Mouse (Mus musculus) urinary bladder, postnatal 36 days (tissue): ENCODE measurements at regions not wholly inside any gene's neighbourhood (a gene's known extent, or its start where the extent isn't known, plus 50 kb on each side); places are given as distances from the start of the nearest gene placed in this dataset.

Experiments used
- DNase-seq, 2 experiments: peaks; one replicate each; pipeline ENCODE4 v3.0.0; 2022; ENCODE audit warnings: low spot score in 2 of 2, mixed read lengths in 1 of 2

DNA sequence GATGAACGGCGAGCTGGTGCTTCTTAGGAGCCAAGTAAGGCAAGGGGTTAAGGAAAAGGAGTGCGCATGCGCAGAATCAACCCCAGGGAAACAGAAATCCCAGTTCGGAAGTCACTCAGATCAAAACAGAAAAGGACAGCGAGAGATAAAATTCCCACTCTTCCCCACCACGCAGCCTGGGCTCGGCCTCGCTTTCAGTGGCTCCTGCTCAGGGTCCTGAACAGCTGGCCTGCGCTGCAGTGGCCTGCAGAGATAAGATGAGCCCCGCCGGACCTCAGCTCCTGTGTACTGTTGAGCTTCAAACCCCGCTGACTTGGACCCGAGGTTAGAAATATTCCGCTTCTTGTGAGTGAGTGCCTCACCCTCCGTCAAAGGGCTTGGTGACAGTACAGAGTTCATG, 428.3 kb downstream of the Matn1 start:
- DNase-seq, result no peak

DNA sequence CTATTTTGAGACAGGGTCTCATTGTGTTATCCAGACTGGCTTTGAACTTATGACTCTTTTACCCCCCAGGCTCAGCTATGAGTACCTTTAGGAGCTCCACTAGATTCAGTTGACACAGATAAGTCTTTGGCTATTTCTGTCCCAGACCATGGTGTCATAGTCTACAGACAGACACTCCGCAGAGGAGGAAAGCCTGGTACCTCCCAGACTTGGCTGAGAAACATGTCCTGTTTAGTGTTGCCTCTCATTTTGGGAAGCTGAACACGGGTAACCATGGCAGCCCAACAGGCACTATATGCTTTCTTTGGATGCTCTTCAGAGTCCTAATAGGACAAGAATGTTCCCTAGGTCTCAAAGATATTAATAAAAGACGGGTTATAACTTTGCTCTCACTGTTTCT, 429.0 kb downstream of the Matn1 start:
- DNase-seq, result no peak

DNA sequence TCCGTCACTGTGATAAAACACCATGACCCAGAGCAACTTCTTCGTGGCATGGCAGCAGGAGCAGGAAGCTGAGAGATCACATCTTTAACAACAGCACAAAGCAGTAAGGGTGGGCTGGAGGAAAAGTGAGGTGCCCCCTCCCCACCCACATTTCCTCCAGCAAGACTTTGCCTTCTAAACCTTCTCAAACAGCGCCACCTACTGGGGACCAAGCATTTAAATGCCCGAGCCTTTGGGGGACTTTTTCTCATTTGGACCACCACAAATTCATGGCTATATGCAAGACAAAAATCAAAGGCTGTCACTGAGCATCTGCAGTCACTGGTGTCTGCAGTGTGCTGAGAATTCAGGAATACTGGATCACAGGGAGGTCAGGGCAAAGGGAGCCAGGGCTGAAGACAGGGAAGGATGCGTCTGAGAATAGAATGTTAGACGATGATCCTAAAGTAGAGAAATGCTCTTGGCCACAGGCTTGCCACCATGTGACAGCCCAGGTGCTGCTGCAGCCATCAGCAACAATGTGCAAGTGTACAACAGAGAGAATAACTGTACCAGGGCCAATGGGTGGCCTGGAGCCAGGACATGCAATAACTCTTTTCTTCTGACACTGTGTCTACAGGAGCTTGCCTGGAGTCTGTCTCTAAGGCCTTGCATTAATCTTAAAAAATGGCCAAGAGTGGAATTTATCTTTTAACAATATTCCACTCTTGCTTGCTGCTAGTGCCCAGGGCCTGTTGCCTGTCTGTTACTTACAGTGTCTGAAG, 430.5 kb downstream of the Matn1 start:
- no peak for DNase-seq

DNA sequence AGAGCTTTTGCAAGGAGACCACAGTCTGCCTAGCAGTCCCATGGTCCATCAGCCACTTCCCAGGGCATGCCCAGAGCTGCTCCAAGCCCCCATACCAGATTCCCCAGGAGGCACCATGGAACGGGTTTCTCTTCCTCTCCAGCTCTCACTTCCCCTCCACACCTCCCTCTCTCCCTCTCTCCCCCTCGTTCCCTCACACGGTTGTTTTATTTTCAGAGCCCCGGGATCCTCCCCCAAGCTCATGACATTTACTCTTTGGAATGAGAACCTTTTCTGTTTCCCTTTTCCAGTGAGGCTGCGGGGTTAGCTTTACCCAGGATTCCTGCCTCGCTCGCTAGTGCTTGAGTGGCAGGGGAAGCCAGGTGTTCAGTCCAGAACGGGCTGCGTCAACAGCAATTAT, 436.9 kb downstream of the Matn1 start:
- DNase-seq, result no peak

- DNase-seq, result no peak
Measured at GRCm38 (mm10) chr4:131381529-131381928, 437.3 kb downstream of the Matn1 start.

DNA sequence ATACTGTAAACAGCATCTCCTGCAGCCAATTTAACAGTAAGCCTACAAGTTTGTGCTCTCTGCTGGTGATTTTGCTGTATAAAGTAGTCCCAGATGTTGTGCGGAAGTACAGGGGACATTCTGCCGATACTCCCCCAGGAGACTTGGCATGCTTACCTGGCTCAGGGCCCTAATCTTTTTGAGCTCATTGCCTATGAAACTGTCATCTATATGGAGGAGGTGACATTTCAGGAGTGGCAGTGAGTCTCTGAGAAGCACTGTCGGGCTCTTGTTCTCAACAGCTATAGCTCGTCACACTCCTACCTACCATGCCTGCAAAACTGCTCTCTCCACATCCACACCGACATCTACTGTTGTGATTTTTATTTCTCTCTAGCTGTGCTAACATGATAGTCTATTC, 439.7 kb downstream of the Matn1 start:
- DNase-seq, result no peak

DNA sequence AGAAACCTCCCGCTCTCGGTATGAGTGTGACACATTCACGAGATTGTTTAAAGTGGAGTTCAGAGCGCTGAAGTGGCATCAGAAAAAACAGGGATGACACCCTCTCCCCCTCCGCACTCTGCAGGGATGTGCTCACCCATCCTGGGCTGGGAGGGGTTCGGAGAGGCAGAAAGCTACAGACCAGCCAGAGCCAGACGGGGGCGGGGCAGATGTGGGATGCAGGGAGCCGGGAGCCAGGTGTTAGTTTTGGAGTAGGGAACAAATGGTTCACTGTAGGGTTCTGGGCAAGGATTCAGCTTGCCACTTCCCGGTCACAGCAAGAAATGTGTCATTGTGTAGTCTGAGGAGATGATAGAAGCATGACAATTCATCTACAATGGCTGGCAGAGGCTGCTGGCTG, 442.8 kb downstream of the Matn1 start:
- no peak for DNase-seq

- no peak for DNase-seq
Measured at GRCm38 (mm10) chr4:131391119-131391923, 446.8 kb downstream of the Ptpru start.

- no peak for DNase-seq
Measured at GRCm38 (mm10) chr4:131391924-131392297, 446.2 kb downstream of the Ptpru start.

DNA sequence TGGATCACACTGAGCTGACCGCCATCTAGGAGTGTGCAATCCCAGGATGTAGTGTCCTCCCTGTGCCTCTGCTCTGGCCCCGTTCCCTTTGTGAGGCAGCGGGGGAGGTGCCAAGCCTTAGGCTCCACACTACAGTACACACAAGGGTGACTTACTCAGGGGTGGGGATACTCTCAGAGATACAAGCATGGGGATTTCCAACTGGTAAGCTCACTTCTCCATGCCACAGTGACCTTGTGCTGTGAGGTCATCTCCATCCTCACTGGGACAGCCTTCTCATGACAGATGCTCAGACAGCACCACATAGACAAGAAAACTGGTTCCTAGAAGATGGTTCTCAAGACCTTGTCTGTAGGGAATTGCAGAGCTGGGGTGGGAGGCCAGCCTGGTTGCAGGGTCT, 445.6 kb downstream of the Ptpru start:
- no peak for DNase-seq

DNA sequence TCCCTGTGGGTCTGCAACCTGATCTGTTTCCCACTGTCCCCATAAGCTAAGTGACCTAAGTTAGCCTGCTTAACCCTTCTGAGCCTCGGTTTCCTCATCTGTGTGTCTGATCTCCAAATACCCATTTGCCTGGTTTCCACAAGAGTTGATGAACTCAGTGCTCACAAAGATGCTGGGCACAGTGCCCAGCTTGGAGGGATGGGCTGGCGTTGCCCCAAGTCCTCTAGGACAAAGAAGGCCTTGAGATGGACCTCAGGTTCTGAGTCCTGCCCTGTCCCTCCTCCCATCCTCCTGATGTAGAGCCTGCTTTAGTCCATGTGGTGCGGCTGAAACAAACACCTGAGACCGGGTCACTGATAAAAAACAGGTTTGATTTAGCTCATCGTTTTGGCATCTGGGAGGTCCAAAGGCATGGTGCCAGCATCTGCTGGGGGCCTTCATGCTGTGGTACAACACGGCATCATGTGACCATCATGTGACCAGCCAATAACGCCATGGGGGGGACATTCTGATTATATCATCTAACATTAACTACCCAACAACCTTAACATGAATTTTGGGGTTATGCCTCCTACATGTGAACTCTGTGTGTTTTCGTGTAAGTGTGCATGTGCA, 441.8 kb downstream of the Ptpru start:
- no peak for DNase-seq

- no peak for DNase-seq
Measured at GRCm38 (mm10) chr4:131397161-131397560, 440.9 kb downstream of the Ptpru start.

- peak; percentile 75 for DNase-seq
Measured at GRCm38 (mm10) chr4:131400756-131401155, 437.3 kb downstream of the Ptpru start.

DNA sequence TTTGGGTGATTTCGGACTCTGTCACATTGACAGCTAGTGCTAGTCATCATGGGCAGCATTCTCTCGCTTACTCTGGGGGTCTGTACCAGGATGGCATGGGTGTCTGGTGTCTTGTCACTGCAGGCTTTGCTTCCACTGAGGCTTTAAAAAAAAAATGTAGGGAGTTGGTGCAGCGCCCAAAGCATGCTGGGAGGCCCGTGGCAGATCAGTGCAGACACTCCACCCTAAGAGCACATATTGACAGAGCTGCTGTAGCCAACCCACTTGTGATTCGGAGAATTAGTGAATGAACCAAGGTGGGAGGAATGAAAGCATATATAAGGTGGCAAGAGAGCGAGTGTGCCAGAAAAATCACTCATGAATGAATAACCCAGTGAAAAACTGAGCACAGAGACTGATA, 436.8 kb downstream of the Ptpru start:
- no peak for DNase-seq

- DNase-seq, result no peak
Measured at GRCm38 (mm10) chr4:131405376-131406017, 432.6 kb downstream of the Ptpru start.

DNA sequence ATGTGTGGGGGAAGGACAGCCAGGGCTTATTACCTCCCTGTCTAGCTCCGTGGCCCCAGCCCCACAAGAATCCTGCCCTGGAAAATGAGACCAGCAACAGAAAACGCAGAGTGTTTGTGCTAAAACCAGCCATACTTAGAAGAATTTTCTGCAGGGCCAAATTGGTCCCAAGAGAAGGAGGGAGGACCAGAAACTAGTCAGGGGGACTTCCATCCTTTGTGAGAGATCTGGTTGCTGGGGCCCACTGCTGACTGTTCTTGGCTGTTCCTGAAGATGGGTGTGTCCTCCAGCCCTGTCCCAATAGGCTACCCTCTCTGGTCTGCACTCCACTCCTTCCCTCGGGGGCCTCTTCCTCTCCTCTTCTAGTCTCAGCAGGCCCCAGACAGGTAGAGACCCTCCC, 430.6 kb downstream of the Ptpru start:
- DNase-seq, result no peak

DNA sequence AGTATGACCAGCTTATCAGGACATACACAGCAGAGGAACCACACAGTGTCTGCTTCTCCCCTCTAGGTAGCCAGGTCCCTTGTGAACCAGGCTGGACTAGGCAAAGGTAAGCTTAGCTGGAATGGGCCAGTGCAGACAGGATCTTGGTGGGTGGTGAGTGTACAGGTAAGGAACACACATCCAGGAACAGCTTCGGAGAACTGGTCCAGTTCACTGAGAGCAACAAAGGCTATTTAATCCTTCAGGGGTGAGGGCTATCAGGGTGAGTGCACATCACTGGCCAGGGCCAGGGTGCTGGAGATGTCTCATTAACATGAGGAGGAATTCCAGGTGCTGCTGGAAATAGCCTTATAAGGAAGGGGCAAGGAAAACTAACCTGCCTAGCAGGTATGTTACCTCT, 429.4 kb downstream of the Ptpru start:
- no peak for DNase-seq

- peak in 1 of 2 experiments; percentile 20 for DNase-seq
Measured at GRCm38 (mm10) chr4:131409805-131410204, 428.3 kb downstream of the Ptpru start.

GRCm38 (mm10) chr4:131411936-131412335, 426.2 kb downstream of the Ptpru start:
- DNase-seq, result no peak

- DNase-seq, result peak in 1 of 2 experiments; percentile 17
Measured at GRCm38 (mm10) chr4:131413380-131413779, 424.7 kb downstream of the Ptpru start.

GRCm38 (mm10) chr4:131415453-131415852, 422.6 kb downstream of the Ptpru start:
- no peak for DNase-seq

DNA sequence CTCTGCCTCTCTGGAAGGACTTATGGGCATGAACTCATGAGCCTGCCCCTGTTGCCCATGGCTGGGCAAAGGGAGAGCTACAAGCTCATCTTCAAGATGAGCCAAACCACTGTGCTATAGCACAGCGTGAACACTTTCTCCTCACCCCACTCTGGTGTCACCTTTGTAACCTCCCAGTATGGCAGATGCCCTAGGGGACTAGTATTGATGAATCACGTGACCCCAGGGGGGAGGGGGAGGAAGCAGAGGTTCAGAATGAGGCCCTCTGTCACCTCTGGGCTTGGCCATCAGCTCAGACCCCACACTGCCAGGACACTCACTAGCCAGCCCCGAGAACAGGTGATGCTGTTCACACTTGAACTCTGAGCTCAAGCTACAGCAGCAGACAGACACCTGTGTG, 421.9 kb downstream of the Ptpru start:
- no peak for DNase-seq
